Mouse (Mus musculus) cerebellum, adult 2 months (tissue): Measurements from ENCODE around the gene Sdc1. TPM values are rescaled to one million over a fixed set of nuclear protein-coding genes. Genes with fewer than 3 reads are reported as not detected.
A peak's percentile ranks its signal among the peaks of the same experiment; 100 is the strongest.

Source experiments
- DNase-seq, 2 experiments: peaks; one replicate each; pipeline ENCODE4 v3.0.0; 2021
- H3K27ac ChIP-seq: fragments of 200-500 bp; 2 replicates; pipeline ENCODE4 v1.5.1; 2012; ENCODE audit warnings: low read length, control low read depth, inconsistent platforms; ENCODE audit not compliant: insufficient read depth
- H3K27me3 ChIP-seq: fragments of 200-500 bp; 2 replicates; pipeline ENCODE4 v1.6.1; 2012; ENCODE audit warnings: inconsistent platforms, mild to moderate bottlenecking, low read length, moderate library complexity; ENCODE audit not compliant: control insufficient read depth, insufficient read depth
- H3K4me1 ChIP-seq: fragments of 200-500 bp; 2 replicates; pipeline ENCODE4 v1.6.1; 2011; ENCODE audit warnings: low read length; ENCODE audit not compliant: control insufficient read depth, insufficient read depth
- H3K4me3 ChIP-seq: fragments of 200-500 bp; replicated peaks from 2 replicates; pipeline ENCODE3; 2011; ENCODE audit warnings: mild to moderate bottlenecking, low read depth, low read length, control low read depth; ENCODE audit not compliant: insufficient read depth
- CTCF ChIP-seq: fragments of 200-500 bp; IDR thresholded peaks from 2 replicates; pipeline ENCODE4 v1.5.1; 2011; ENCODE audit warnings: low read depth, mild to moderate bottlenecking, control low read depth, low read length, moderate library complexity, borderline replicate concordance; ENCODE audit not compliant: insufficient read depth
- POLR2A ChIP-seq: fragments of 200-500 bp; IDR thresholded peaks from 2 replicates; pipeline ENCODE4 v1.6.1; 2011; ENCODE audit warnings: low read length, control low read depth, borderline replicate concordance; ENCODE audit not compliant: insufficient read depth
- WGBS: fragments of 180-500 bp; shearing (Covaris S2); methylation state at CpG from one replicate; pipeline ENCODE4 v1.1.7; 2018; 5-methylcytosine and 5-hydroxymethylcytosine counted together
- polyA plus RNA-seq: library from polyadenylated mRNA; depleted of rRNA; stranded (reverse); fragments of >200 nt; gene quantifications from 2 replicates; pipeline ENCODE4 v1.2.3, GENCODE M21; 2012

Sdc1 gene
- polyA plus RNA-seq, 1 experiment, result 10.8 TPM

- TF ChIP-seq CTCF (no peak), POLR2A (no peak)
- Histone ChIP-seq H3K27me3 (no peaks in the 10 kb centered on the region), H3K27ac (no peak overlapping the region), H3K4me1 (no peaks in the 10 kb centered on the region), H3K4me3 (no peak overlapping the region)
- no peak for DNase-seq
- WGBS, result 98% methylated on average over 5 of the region's 5 CpGs
Observed at GRCm38 (mm10) chr12:8811894-8812560, 40.9 kb downstream of the Sdc1 start.

- DNase-seq, result peak in 1 of 2 experiments; percentile 33
- no peak overlapping the region for H3K27ac ChIP-seq
- no peaks in the 10 kb centered on the region for H3K27me3 ChIP-seq
- WGBS, result 33% methylated on average over 13 of the region's 13 CpGs
- H3K4me3 ChIP-seq, result no peak overlapping the region
- no peak for TF ChIP-seq POLR2A
- TF ChIP-seq CTCF, result no peak
- H3K4me1 ChIP-seq, result no peaks in the 10 kb centered on the region
Observed at GRCm38 (mm10) chr12:8817467-8818232, 46.5 kb downstream of the Sdc1 start.

- Histone ChIP-seq H3K4me1 (no peaks in the 10 kb centered on the region), H3K4me3 (no peak overlapping the region), H3K27me3 (no peaks in the 10 kb centered on the region), H3K27ac (no peak overlapping the region)
- TF ChIP-seq POLR2A, result no peak
- TF ChIP-seq CTCF, result no peak
- 34% methylated on average over 3 of the region's 3 CpGs for WGBS
- DNase-seq, result peak in 1 of 2 experiments; percentile 29
Observed at GRCm38 (mm10) chr12:8818233-8818672, 47.1 kb downstream of the Sdc1 start.

- TF ChIP-seq CTCF, result no peak
- no peak for TF ChIP-seq POLR2A
- 86% methylated on average over 7 of the region's 7 CpGs for whole genome bisulfite sequencing
- peaks cover 7% of the 10 kb centered on the region; the same call in 1 of the 2 replicates for H3K4me1 ChIP-seq
- no peaks in the 10 kb centered on the region for H3K27me3 ChIP-seq
- no peak overlapping the region for H3K4me3 ChIP-seq
- no peak for DNase-seq
- H3K27ac ChIP-seq, result no peak overlapping the region
Observed at GRCm38 (mm10) chr12:8824995-8825703, 54.0 kb downstream of the Sdc1 start.

DNA sequence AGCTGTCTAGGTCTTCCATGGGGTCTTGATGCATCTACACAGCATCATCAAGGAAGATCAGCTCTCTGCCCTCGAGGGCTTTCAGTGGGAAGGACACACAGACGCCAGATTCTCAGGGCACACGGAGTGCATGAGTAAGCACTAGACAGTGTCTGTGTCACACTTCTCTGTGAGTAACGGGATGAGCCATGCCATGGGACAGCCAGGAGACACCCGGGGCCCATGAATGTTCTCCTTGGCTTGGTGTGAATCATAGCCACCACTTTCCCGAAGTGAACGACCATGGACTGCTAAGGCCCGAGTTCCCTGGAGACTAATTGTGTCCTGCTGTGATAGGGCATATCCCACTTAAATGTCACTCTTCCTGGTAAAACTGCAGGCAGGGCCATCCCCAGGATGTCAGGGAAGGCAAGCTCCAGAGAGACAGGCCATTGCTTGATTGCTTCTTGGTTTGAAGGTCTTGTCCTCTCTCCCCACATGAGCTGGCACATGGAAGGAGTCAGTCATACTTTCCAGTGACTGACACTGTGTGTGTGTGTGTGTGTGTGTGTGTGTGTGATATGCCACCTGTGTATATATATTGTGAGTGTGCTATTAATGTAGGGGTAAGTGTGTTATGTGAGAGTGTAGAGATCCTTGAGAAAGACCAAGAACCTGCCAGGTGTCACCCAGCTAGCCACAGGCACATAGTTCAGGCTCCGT, 56.0 kb downstream of the Sdc1 start:
- no peak for DNase-seq
- 93% methylated on average over 9 of the region's 9 CpGs for WGBS
- no peak overlapping the region for H3K4me3 ChIP-seq
- no peak for TF ChIP-seq CTCF
- TF ChIP-seq POLR2A, result no peak
- H3K27me3 ChIP-seq, result no peaks in the 10 kb centered on the region
- no peak overlapping the region for H3K27ac ChIP-seq
- H3K4me1 ChIP-seq, result peaks cover 20% of the 10 kb centered on the region

- no peak for DNase-seq
- H3K4me3 ChIP-seq, result no peak overlapping the region
- H3K27me3 ChIP-seq, result no peaks in the 10 kb centered on the region
- H3K27ac ChIP-seq, result no peak overlapping the region
- WGBS, result 87% methylated on average over 13 of the region's 13 CpGs
- no peak for TF ChIP-seq CTCF
- H3K4me1 ChIP-seq, result peaks cover 24% of the 10 kb centered on the region
Observed at GRCm38 (mm10) chr12:8829032-8829660, 58.0 kb downstream of the Sdc1 start.

GRCm38 (mm10) chr12:8829661-8830040, 58.5 kb downstream of the Sdc1 start:
- no peak overlapping the region for H3K4me3 ChIP-seq
- H3K4me1 ChIP-seq, result peaks cover 24% of the 10 kb centered on the region
- H3K27ac ChIP-seq, result no peak overlapping the region
- 95% methylated on average over 5 of the region's 5 CpGs for WGBS
- DNase-seq, result no peak
- TF ChIP-seq POLR2A (no peak), CTCF (no peak)
- H3K27me3 ChIP-seq, result no peaks in the 10 kb centered on the region
